Mouse (Mus musculus) hindbrain, embryonic 13.5 days (tissue): ENCODE data around the gene Kars. TPM values are rescaled to one million over a fixed set of nuclear protein-coding genes. Genes with fewer than 3 reads are reported as not detected.

Source experiments
- ATAC-seq: fragments of 200-750 bp; cut with Nextera tagmentation; 2 replicates; pipeline ENCODE4 v1.8.0; 2017; ENCODE audit warnings: moderate TSS enrichment; ENCODE audit not compliant: low FRiP score
- H3K27ac ChIP-seq: fragments of 300-500 bp; sonication (generic); 2 replicates; pipeline ENCODE4 v1.5.1; 2015; ENCODE audit warnings: inconsistent platforms, mild to moderate bottlenecking, moderate library complexity
- H3K27me3 ChIP-seq: fragments of 300-500 bp; sonication (generic); 2 replicates; pipeline ENCODE4 v1.6.1; 2015; ENCODE audit warnings: mild to moderate bottlenecking, inconsistent platforms
- H3K36me3 ChIP-seq: fragments of 300-500 bp; sonication (generic); 2 replicates; pipeline ENCODE4 v1.6.1; 2015; ENCODE audit warnings: mild to moderate bottlenecking, inconsistent platforms
- H3K4me1 ChIP-seq: fragments of 300-500 bp; sonication (generic); replicated peaks from 2 replicates; pipeline ENCODE4 v1.6.1; 2015; ENCODE audit warnings: inconsistent platforms
- H3K4me2 ChIP-seq: fragments of 300-500 bp; sonication (generic); 2 replicates; pipeline ENCODE4 v1.6.1; 2015; ENCODE audit warnings: inconsistent platforms, mild to moderate bottlenecking, moderate library complexity
- H3K4me3 ChIP-seq: fragments of 300-500 bp; sonication (generic); 2 replicates; pipeline ENCODE4 v1.5.1; 2015; ENCODE audit warnings: mild to moderate bottlenecking, inconsistent platforms
- H3K9ac ChIP-seq: fragments of 300-500 bp; sonication (generic); 2 replicates; pipeline ENCODE4 v1.6.1; 2015; ENCODE audit warnings: mild to moderate bottlenecking, inconsistent platforms
- H3K9me3 ChIP-seq: fragments of 300-500 bp; sonication (generic); 2 replicates; pipeline ENCODE4 v1.6.1; 2016; ENCODE audit warnings: inconsistent platforms
- WGBS: fragments of 180-500 bp; shearing (Covaris S2); methylation state at CpG from one replicate; pipeline ENCODE4 v1.1.7; 2015; 5-methylcytosine and 5-hydroxymethylcytosine counted together
- polyA plus RNA-seq: library from polyadenylated mRNA; unstranded; fragments of >200 nt; fragmentation: Nextera tagmentation; extraction: Ambion mirVana; gene quantifications from 2 replicates; pipeline ENCODE4 v1.2.1, GENCODE M21; 2015

Kars gene
- polyA plus RNA-seq, 1 experiment from 2014 or later = 171 TPM

DNA sequence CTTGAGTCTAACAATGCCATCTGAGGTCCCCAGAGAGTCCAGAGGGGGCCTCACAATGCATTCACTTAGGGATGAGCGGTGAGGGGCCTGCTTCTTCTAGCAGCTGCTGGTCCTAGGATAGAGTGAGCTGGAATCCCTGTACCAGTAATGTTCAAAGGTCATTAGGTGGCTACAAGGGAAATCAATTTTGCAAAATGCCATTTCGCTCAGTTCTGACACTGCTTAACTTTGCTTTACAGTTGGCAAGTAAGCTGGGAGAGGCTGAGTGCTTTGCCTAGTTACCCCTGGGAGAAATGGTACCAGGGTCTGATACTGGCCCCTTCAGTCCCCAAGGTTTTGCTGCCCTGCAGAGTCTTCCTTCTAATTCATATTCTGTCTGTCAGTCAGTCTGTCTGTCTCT is 35.4 kb downstream of the Kars start:
- Histone ChIP-seq H3K27me3 (no peaks in the 10 kb centered on the region), H3K4me3 (no peak overlapping the region), H3K4me1 (no peaks in the 10 kb centered on the region), H3K4me2 (no peak overlapping the region), H3K9ac (no peak overlapping the region), H3K36me3 (peaks cover 60% of the 10 kb centered on the region), H3K27ac (no peak overlapping the region), H3K9me3 (no peaks in the 10 kb centered on the region)
- 93% methylated on average over 2 of the region's 2 CpGs for WGBS
- ATAC-seq = no peak

DNA sequence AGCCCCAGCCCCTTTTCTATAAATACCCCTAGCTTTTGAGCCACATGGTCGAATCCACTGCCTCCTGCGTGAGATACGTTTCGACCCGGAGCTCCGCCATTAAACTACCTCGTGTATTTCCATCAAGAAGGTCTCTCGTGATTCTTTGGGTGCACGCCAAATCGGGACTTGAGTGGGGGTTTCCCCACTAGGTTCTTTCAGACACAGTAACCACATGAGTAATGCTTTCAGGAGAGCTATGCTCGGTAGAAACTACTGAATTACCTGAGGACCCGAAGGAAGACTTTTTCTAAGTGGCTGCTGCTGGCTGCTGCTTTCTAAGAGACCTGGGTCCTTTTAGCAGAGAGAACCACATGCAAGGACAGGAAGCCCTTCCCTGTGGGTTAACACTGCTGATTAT is 37.0 kb downstream of the Kars start:
- H3K27me3 ChIP-seq = no peaks in the 10 kb centered on the region
- H3K9me3 ChIP-seq = no peaks in the 10 kb centered on the region
- ATAC-seq = no peak
- no peaks in the 10 kb centered on the region for H3K4me1 ChIP-seq
- H3K4me3 ChIP-seq = no peak overlapping the region
- 98% methylated on average over 12 of the region's 12 CpGs for WGBS
- H3K9ac ChIP-seq = no peak overlapping the region
- H3K27ac ChIP-seq = no peak overlapping the region
- no peak overlapping the region for H3K4me2 ChIP-seq
- H3K36me3 ChIP-seq = peaks cover 60% of the 10 kb centered on the region

GRCm38 (mm10) chr8:111968991-111969390 is 42.1 kb downstream of the Kars start:
- Histone ChIP-seq H3K4me3 (no peak overlapping the region), H3K9me3 (no peaks in the 10 kb centered on the region), H3K9ac (no peak overlapping the region), H3K4me2 (no peak overlapping the region), H3K27me3 (no peaks in the 10 kb centered on the region), H3K27ac (no peak overlapping the region), H3K36me3 (peaks cover 34% of the 10 kb centered on the region), H3K4me1 (no peaks in the 10 kb centered on the region)
- 48% methylated on average over 5 of the region's 5 CpGs for WGBS
- no peak for ATAC-seq

DNA sequence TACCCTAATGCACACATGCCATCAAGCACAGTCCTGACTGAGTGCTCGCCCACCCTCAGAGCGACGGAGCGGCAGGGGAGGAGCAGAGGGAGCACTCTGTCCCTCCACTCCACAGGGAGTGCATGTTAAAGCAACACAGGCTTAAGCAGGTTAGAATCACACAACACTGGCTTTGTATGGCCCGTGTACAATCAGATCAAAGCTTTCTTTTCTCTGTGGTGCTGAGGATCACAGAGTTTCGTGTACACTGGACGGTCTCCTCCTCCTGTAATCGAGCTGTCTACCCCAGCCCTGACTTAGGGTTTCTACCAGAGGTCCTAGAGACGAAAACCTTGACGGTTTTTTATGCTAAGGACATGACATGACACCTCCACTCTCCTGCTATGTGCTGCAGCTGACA is 42.6 kb downstream of the Kars start:
- Histone ChIP-seq H3K27me3 (no peaks in the 10 kb centered on the region), H3K9ac (no peak overlapping the region), H3K4me3 (no peak overlapping the region), H3K9me3 (no peaks in the 10 kb centered on the region), H3K4me2 (no peak overlapping the region), H3K27ac (no peak overlapping the region), H3K36me3 (peaks cover 32% of the 10 kb centered on the region), H3K4me1 (no peaks in the 10 kb centered on the region)
- ATAC-seq = no peak
- WGBS = 90% methylated on average over 10 of the region's 10 CpGs

DNA sequence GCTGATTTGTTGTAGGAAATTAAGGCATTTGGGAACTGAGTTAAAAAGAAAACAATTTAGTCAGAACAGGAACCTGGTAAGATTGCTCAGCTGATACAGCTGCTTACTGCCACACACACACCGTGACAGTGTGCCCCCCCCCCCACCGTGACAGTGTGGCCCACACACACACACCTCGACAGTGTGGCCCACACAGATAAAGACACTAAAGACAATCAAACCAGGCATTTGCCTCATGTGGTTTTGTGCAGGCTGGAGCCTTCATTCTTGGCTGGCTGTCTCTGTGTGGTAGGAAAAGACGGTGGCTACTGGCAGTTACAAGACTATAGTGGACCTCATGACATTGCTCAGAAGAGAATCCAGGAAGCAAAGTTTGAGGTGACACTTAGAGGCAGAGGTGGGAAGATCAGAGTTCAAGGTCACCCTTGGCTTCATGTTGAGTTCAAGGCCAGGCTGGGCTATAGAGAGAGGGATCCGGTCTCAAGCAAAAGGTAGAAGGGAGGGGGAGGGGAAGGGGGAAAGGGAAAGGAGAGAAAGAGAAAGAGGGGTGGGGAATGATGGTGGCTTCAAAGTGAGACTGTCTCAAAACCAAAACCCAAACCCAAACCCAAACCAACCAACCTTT is 43.8 kb downstream of the Kars start:
- Histone ChIP-seq H3K27me3 (no peaks in the 10 kb centered on the region), H3K9ac (no peak overlapping the region), H3K9me3 (no peaks in the 10 kb centered on the region), H3K4me3 (no peak overlapping the region), H3K27ac (no peak overlapping the region), H3K36me3 (peaks cover 29% of the 10 kb centered on the region), H3K4me1 (peaks cover 2% of the 10 kb centered on the region; the same call in 1 of the 2 replicates), H3K4me2 (no peak overlapping the region)
- no peak for ATAC-seq
- WGBS = 87% methylated on average over 5 of the region's 5 CpGs

GRCm38 (mm10) chr8:111964849-111965561 is 46.1 kb downstream of the Kars start:
- 74% methylated on average over 7 of the region's 7 CpGs for WGBS

GRCm38 (mm10) chr8:111964351-111964750 is 46.8 kb downstream of the Kars start:
- Histone ChIP-seq H3K27me3 (no peaks in the 10 kb centered on the region), H3K4me3 (no peak overlapping the region), H3K9ac (no peak overlapping the region), H3K9me3 (no peaks in the 10 kb centered on the region), H3K4me2 (no peak overlapping the region), H3K36me3 (peaks cover 20% of the 10 kb centered on the region), H3K27ac (no peak overlapping the region), H3K4me1 (peaks cover 2% of the 10 kb centered on the region; the same call in 1 of the 2 replicates)
- no peak for ATAC-seq
- WGBS = 71% methylated on average over 5 of the region's 5 CpGs

More at GRCm38 (mm10) chr8:111964849-111965561, 46.1 kb downstream of the Kars start:
- no peak overlapping the region for H3K4me3 ChIP-seq
- no peaks in the 10 kb centered on the region for H3K27me3 ChIP-seq
- H3K4me2 ChIP-seq = no peak overlapping the region
- H3K27ac ChIP-seq = no peak overlapping the region
- no peak overlapping the region for H3K9ac ChIP-seq
- no peak for ATAC-seq
- H3K4me1 ChIP-seq = peaks cover 2% of the 10 kb centered on the region; the same call in 1 of the 2 replicates
- H3K9me3 ChIP-seq = no peaks in the 10 kb centered on the region
- peaks cover 20% of the 10 kb centered on the region for H3K36me3 ChIP-seq

GRCm38 (mm10) chr8:111963546-111963945 is 47.6 kb downstream of the Kars start:
- no peak overlapping the region for H3K4me2 ChIP-seq
- H3K27me3 ChIP-seq = no peaks in the 10 kb centered on the region
- ATAC-seq = no peak
- H3K4me1 ChIP-seq = peaks cover 2% of the 10 kb centered on the region; the same call in 1 of the 2 replicates
- no peak overlapping the region for H3K4me3 ChIP-seq
- H3K9me3 ChIP-seq = no peaks in the 10 kb centered on the region
- 74% methylated on average over 4 of the region's 4 CpGs for whole genome bisulfite sequencing
- peaks cover 23% of the 10 kb centered on the region for H3K36me3 ChIP-seq
- H3K27ac ChIP-seq = no peak overlapping the region
- H3K9ac ChIP-seq = no peak overlapping the region

DNA sequence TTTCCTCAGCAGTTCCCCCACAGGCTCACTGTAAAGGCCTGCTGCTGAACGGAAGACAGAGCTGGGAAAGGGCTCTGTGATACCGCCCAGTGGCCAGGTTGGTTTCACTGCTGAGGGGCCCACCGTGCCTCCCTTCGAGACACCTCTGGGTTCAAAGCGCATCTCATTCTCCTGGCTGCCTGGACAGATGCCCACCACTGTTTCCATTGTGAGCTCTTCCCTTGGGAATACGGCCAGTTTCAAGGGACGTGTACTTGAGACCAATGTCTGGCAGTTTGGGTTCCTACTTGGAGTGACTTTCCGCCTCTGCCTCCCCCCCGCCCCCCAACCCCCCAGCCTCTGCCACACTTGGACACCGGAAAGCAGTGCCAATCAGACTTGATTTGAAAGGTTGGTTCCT is 48.0 kb downstream of the Kars start:
- ATAC-seq = no peak
- no peak overlapping the region for H3K4me2 ChIP-seq
- no peaks in the 10 kb centered on the region for H3K9me3 ChIP-seq
- no peak overlapping the region for H3K27ac ChIP-seq
- H3K4me1 ChIP-seq = peaks cover 2% of the 10 kb centered on the region; the same call in 1 of the 2 replicates
- 66% methylated on average over 10 of the region's 10 CpGs for WGBS
- H3K9ac ChIP-seq = no peak overlapping the region
- peaks cover 25% of the 10 kb centered on the region for H3K36me3 ChIP-seq
- no peak overlapping the region for H3K4me3 ChIP-seq
- H3K27me3 ChIP-seq = no peaks in the 10 kb centered on the region

DNA sequence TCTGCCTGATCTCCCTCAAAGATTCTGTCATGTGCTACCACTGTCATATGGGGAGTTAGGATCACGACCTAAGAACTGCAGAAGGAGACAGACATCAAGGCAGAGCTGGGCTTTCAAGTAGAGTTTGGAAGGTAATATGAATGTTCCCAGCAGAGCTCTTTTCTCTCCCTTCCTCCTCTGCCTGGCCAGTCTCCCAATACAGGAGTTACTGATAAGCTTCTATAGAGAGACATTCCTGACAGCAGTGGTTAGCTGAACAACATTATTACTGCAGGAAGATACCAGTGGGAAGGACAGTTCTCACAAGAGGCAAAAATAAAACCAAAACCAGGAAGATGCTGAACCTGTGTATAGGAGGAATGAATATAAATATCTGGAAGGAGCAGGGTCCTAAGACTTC is 48.5 kb downstream of the Kars start:
- Histone ChIP-seq H3K4me3 (no peak overlapping the region), H3K4me1 (peaks cover 2% of the 10 kb centered on the region; the same call in 1 of the 2 replicates), H3K36me3 (peaks cover 23% of the 10 kb centered on the region), H3K9me3 (no peaks in the 10 kb centered on the region), H3K9ac (no peak overlapping the region), H3K27ac (no peak overlapping the region), H3K27me3 (no peaks in the 10 kb centered on the region), H3K4me2 (no peak overlapping the region)
- no peak for ATAC-seq
- 89% methylated on average over 1 of the region's 1 CpGs for WGBS

- no peak for ATAC-seq
- Histone ChIP-seq H3K4me3 (no peak overlapping the region), H3K9ac (no peak overlapping the region), H3K27me3 (no peaks in the 10 kb centered on the region), H3K9me3 (no peaks in the 10 kb centered on the region), H3K4me2 (no peak overlapping the region), H3K36me3 (peaks cover 29% of the 10 kb centered on the region), H3K4me1 (peaks cover 2% of the 10 kb centered on the region; the same call in 1 of the 2 replicates), H3K27ac (no peak overlapping the region)
- WGBS = 80% methylated on average over 3 of the region's 3 CpGs
These were observed 49.8 kb downstream of the Kars start for GRCm38 (mm10) chr8:111961330-111961729.

GRCm38 (mm10) chr8:111960591-111961321 is 50.4 kb downstream of the Kars start:
- Histone ChIP-seq H3K4me1 (peaks cover 2% of the 10 kb centered on the region; the same call in 1 of the 2 replicates), H3K27me3 (no peaks in the 10 kb centered on the region), H3K9me3 (no peaks in the 10 kb centered on the region), H3K4me3 (no peak overlapping the region), H3K4me2 (no peak overlapping the region), H3K36me3 (peaks cover 34% of the 10 kb centered on the region), H3K27ac (no peak overlapping the region), H3K9ac (no peak overlapping the region)
- ATAC-seq = no peak
- WGBS = 76% methylated on average over 15 of the region's 15 CpGs
